Mouse (Mus musculus): ENCODE measurements around the gene Trim25.

DNA sequence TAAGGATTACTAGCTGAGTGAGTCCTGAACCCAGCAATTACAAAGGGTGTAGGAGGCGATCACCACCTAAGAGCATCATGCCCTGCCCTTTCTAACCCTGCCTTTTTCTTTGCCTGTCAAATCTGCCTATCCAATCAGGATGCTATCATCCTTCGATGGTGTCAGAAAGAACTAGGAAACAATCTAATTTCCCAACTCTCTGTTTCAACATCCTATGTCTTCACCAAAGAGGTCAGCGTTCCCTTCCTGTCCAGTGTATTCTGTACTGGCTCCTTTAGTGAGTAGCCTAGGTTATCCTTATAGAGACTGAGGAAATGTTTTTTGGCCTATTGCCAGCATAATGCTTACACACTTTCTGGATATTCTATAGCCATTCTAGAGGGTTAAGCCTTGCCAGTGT is 36.4 kb downstream of the Trim25 start:
- TF ChIP-seq GATA1 (IDR thresholded peaks at IDR 0.05; ENCODE audit: borderline replicate concordance, low read length), result no peak
- TF ChIP-seq FLI1 (IDR thresholded peaks at IDR 0.05; ENCODE audit: low read length), result no peak

All from megakaryocyte, embryonic 14.5 days (primary cell).